Mouse (Mus musculus) liver, embryonic 11.5 days (tissue): ENCODE results near the gene Wwc1. TPM values are rescaled to one million over a fixed set of nuclear protein-coding genes. Genes with fewer than 3 reads are reported as not detected.

Experiments
- ATAC-seq: fragments of 200-750 bp; cut with Nextera tagmentation; replicated peaks from 2 replicates; pipeline ENCODE4 v1.8.0; 2017; ENCODE audit warnings: moderate number of reproducible peaks, mild to moderate bottlenecking, moderate TSS enrichment, moderate library complexity; ENCODE audit not compliant: low FRiP score
- DNase-seq: peaks from one replicate; pipeline ENCODE4 v3.0.0-alpha.2; 2017; ENCODE audit warnings: low spot score
- H3K27ac ChIP-seq: fragments of 300-500 bp; sonication (generic); 2 replicates; pipeline ENCODE4 v1.5.1; 2014; ENCODE audit warnings: mild to moderate bottlenecking, low read depth, low read length, control low read depth
- H3K27me3 ChIP-seq: fragments of 300-500 bp; sonication (generic); replicated peaks from 2 replicates; pipeline ENCODE4 v1.6.1; 2014; ENCODE audit warnings: low read length, mixed read lengths; ENCODE audit not compliant: control insufficient read depth, insufficient read depth
- H3K36me3 ChIP-seq: fragments of 300-500 bp; sonication (generic); 2 replicates; pipeline ENCODE4 v1.6.1; 2014; ENCODE audit warnings: mild to moderate bottlenecking, low read length, moderate library complexity, mixed read lengths; ENCODE audit not compliant: control insufficient read depth, insufficient read depth
- H3K4me1 ChIP-seq: fragments of 300-500 bp; sonication (generic); replicated peaks from 2 replicates; pipeline ENCODE4 v1.6.1; 2014; ENCODE audit warnings: low read length, mixed read lengths; ENCODE audit not compliant: control insufficient read depth, insufficient read depth
- H3K4me2 ChIP-seq: fragments of 300-500 bp; sonication (generic); 2 replicates; pipeline ENCODE4 v1.6.1; 2014; ENCODE audit warnings: mild to moderate bottlenecking, control low read depth, moderate library complexity
- H3K4me3 ChIP-seq: fragments of 300-500 bp; sonication (generic); 2 replicates; pipeline ENCODE4 v1.5.1; 2014; ENCODE audit warnings: low read depth, low read length, control low read depth
- H3K9ac ChIP-seq: fragments of 300-500 bp; sonication (generic); 2 replicates; pipeline ENCODE4 v1.6.1; 2014; ENCODE audit warnings: low read depth, low read length, control low read depth
- H3K9me3 ChIP-seq: fragments of 300-500 bp; sonication (generic); 2 replicates; pipeline ENCODE4 v1.6.1; 2016; ENCODE audit warnings: low read length, inconsistent platforms, mixed read lengths; ENCODE audit not compliant: control insufficient read depth
- WGBS: fragments of 180-500 bp; shearing (Covaris S2); extraction: QIAGEN DNeasy Blood & Tissue Kit; methylation state at CpG from one replicate; pipeline ENCODE4 v1.1.7; 2014; 5-methylcytosine and 5-hydroxymethylcytosine counted together
- polyA plus RNA-seq: library from polyadenylated mRNA; unstranded; fragments of >200 nt; fragmentation: Nextera tagmentation; extraction: Ambion mirVana; gene quantifications from 2 replicates; pipeline ENCODE4 v1.2.1, GENCODE M21; 2014

The Wwc1 gene
- polyA plus RNA-seq, 1 experiment from 2014 or later = 4.1 TPM

DNA sequence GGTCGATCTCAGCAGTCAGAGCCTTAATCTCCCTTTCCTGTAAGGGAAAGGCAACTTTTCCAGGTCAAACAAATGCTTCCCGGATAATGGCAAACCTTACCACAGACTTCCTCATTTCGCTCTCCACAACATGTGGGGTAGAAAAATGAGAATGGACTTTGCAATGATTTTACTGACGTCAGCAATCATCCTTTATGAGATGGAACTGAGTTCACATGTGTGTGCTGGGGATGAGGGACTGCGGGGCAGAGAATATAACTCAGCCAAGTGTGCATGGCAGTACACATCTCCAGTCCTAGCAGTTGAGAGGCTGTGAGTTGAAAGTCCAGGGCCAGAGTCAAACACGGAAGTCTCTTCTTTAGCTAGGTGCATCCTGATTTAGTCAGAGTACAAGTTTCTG, 147.1 kb downstream of the Wwc1 start:
- H3K9ac ChIP-seq = peak overlapping the region; percentile 90
- no peaks in the 10 kb centered on the region for H3K27me3 ChIP-seq
- peak overlapping the region; percentile 98 for H3K4me3 ChIP-seq
- H3K4me1 ChIP-seq = peaks cover 14% of the 10 kb centered on the region
- H3K36me3 ChIP-seq = peaks cover 21% of the 10 kb centered on the region; the same call in 1 of the 2 replicates
- DNase-seq = no peak
- no peak overlapping the region for H3K27ac ChIP-seq
- ATAC-seq = no peak
- peak overlapping the region; percentile 83 for H3K4me2 ChIP-seq
- H3K9me3 ChIP-seq = no peaks in the 10 kb centered on the region
- WGBS = 40% methylated on average over 6 of the region's 6 CpGs

DNA sequence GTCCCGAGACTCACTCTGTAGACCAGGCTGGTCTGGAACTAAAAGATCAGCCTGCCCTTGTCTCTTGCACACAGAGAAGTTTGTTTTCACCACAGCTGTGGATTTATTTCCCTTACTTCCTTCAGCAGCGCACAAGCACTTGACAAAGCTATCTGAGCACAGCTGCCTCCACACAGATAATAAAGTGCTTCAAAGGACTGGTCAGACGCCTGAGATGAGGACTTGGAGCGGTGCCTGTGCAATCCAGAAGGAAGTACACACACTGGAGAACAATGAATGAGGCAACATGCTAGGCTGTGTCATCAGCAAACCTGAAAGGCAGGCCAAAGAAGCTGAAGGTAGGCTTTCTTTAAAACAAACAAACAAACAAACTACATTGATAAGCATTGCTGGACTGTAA, 148.2 kb downstream of the Wwc1 start:
- H3K9ac ChIP-seq = no peak overlapping the region
- no peaks in the 10 kb centered on the region for H3K9me3 ChIP-seq
- 51% methylated on average over 4 of the region's 4 CpGs for WGBS
- H3K27me3 ChIP-seq = no peaks in the 10 kb centered on the region
- no peak overlapping the region for H3K27ac ChIP-seq
- peak overlapping the region; percentile 83; the same call in 1 of the 2 replicates for H3K4me2 ChIP-seq
- DNase-seq = no peak
- H3K4me1 ChIP-seq = peaks cover 14% of the 10 kb centered on the region
- no peak overlapping the region for H3K4me3 ChIP-seq
- no peak for ATAC-seq
- peaks cover 28% of the 10 kb centered on the region; the same call in 1 of the 2 replicates for H3K36me3 ChIP-seq

DNA sequence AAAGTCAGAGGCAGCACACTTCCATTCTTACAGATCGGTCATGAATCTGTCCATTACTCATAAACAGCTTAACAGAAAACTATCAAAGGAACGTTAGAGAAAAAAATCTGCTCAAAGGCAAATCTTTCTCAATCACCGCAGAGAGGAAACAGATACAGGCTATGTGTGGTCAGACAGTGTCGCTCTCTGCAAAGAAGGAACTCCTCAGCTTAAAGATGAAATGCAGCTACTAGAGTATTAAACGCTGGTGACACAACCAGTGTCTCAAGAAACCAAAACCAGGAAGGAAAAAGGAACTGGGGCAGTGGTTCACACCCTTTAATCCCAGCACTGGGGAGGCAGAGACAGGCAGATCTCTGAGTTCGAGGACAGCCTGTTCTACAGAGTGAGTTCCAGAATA, 152.6 kb downstream of the Wwc1 start:
- Histone ChIP-seq H3K4me2 (no peak overlapping the region), H3K4me3 (no peak overlapping the region), H3K27ac (no peak overlapping the region), H3K36me3 (peaks cover 53% of the 10 kb centered on the region; the same call in 1 of the 2 replicates), H3K9ac (no peak overlapping the region), H3K27me3 (no peaks in the 10 kb centered on the region), H3K9me3 (no peaks in the 10 kb centered on the region), H3K4me1 (peaks cover 4% of the 10 kb centered on the region)
- ATAC-seq = no peak
- WGBS = 86% methylated on average over 6 of the region's 6 CpGs
- DNase-seq = no peak

DNA sequence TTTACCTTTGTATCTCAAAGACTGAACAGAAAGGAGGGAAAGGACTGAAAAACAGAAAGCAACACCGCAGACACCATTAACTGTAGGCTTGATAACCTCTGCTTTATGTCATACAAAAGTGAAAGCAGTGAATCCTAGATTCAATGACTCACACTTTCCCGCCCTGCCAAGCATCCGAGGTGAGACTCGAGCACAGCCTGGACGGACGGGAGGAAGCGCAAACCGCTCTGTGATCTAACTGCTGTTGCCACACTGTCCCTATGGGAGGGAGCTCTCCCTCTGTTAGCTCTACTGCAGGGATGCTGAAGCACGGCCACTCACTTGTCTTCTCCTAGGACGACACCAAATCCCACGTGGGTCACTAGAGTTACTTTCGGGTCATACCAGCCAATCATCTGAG, 164.0 kb downstream of the Wwc1 start:
- Histone ChIP-seq H3K27ac (no peak overlapping the region), H3K27me3 (no peaks in the 10 kb centered on the region)
- WGBS = 91% methylated on average over 12 of the region's 12 CpGs

DNA sequence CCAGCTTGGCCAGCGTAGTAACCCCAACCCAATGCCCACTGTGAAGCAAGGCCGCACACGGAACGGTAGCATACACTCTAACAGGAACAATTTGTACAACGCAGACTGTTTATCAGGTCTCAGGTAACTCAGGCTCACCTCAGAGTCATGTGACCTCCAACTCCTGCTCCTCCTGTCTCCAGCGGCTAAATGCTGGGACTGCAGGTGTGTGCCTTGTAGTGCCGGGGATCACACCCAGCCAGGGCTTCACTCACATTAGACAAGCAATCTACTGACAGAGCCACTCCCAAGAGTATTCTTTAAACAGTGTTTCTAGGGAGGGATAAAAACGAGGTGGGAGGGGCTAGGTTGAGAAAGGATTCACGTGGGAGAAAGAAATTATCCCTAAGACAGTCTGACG, 168.9 kb downstream of the Wwc1 start:
- Histone ChIP-seq H3K27me3 (no peaks in the 10 kb centered on the region), H3K9me3 (no peaks in the 10 kb centered on the region), H3K36me3 (peaks cover 52% of the 10 kb centered on the region), H3K4me2 (no peak overlapping the region), H3K27ac (no peak overlapping the region), H3K4me1 (no peaks in the 10 kb centered on the region), H3K9ac (no peak overlapping the region), H3K4me3 (no peak overlapping the region)
- ATAC-seq = no peak
- DNase-seq = no peak
- WGBS = 86% methylated on average over 10 of the region's 10 CpGs

More for the DNA sequence above, 164.0 kb downstream of the Wwc1 start:
- no peaks in the 10 kb centered on the region for H3K4me1 ChIP-seq
- DNase-seq = no peak
- no peak overlapping the region for H3K4me2 ChIP-seq
- H3K9ac ChIP-seq = no peak overlapping the region
- no peak for ATAC-seq
- peaks cover 64% of the 10 kb centered on the region for H3K36me3 ChIP-seq
- no peaks in the 10 kb centered on the region for H3K9me3 ChIP-seq
- no peak overlapping the region for H3K4me3 ChIP-seq

DNA sequence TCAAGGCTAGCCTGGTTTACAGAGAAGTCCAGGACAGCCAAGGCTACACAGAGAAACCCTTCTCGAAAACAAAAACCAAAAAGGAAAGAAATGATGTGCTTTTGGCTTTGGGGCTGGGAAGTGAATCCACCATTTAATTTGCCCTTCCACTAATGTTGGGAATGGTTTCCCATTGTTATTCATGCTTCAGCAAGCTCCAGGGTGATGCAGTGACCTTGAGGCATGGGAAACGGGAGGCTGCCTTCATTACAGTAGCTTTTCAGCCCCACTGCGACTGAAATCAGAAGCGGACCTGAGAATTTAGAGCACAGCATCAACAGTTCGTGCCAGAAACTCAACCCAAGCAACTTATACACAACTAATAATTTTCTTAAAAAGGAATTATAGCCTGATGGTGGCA, 179.0 kb downstream of the Wwc1 start:
- no peaks in the 10 kb centered on the region for H3K9me3 ChIP-seq
- WGBS = 67% methylated on average over 5 of the region's 5 CpGs
- H3K36me3 ChIP-seq = no peaks in the 10 kb centered on the region
- ATAC-seq = no peak
- H3K4me2 ChIP-seq = no peak overlapping the region
- no peak for DNase-seq
- no peak overlapping the region for H3K4me3 ChIP-seq
- H3K4me1 ChIP-seq = peaks cover 7% of the 10 kb centered on the region; the same call in 1 of the 2 replicates
- H3K27me3 ChIP-seq = peaks cover 38% of the 10 kb centered on the region
- no peak overlapping the region for H3K27ac ChIP-seq
- H3K9ac ChIP-seq = no peak overlapping the region

DNA sequence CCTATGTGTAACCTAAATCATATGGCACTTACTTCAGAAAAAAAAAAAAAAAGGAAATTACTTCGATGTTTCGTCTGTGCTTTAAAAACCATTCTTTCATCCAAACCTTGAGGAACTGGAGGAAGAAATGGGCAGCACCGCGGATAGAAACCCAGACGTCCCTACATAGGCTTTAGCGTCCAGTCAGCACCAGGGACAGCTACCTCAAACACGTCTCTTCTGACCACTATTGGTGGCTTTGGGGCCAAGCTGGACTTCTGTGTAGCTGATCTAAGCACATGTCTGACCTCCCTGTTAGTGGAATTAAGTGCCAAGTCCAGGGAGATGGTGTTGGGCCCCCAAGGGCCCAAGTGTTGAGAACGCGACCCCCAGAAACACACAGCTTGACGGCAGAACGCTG, 181.5 kb downstream of the Wwc1 start, which contains the start of gene Fbll1:
TSS of gene Fbll1 (minus strand) at position 11 of the 400 bp plus-strand sequence.
- no peaks in the 10 kb centered on the region for H3K36me3 ChIP-seq
- ATAC-seq (no peak), DNase-seq (peak; percentile 57)
- H3K9me3 ChIP-seq = no peaks in the 10 kb centered on the region
- no peak within 1 kb of the TSS for H3K27ac ChIP-seq
- H3K4me1 ChIP-seq = peaks cover 7% of the 10 kb centered on the region; the same call in 1 of the 2 replicates
- WGBS = 15% methylated on average over 11 of the region's 11 CpGs
- H3K4me3 ChIP-seq = peak within 1 kb of the TSS; percentile 40
- peak within 1 kb of the TSS; percentile 59 for H3K4me2 ChIP-seq
- H3K9ac ChIP-seq = no peak within 1 kb of the TSS
- H3K27me3 ChIP-seq = peaks cover 57% of the 10 kb centered on the region

DNA sequence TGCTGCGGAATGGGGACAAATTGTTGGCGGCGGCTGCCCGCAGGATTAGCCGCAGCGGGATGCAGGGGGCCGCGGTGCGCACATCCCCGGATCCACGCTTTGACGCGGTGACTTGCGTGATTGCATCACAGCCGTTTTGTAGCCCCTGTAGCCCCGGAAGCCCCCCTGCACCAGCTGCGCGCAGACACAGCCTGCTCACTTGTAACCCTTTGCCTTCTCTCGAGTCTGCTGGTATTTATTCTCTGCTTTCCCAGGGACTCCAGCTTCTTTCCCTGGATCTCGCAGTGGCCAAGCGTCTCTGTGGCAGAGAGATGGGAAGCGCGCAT, 181.9 kb downstream of the Wwc1 start:
- Histone ChIP-seq H3K36me3 (no peaks in the 10 kb centered on the region), H3K27me3 (peaks cover 57% of the 10 kb centered on the region), H3K27ac (no peak overlapping the region), H3K9ac (no peak overlapping the region), H3K4me1 (peaks cover 7% of the 10 kb centered on the region; the same call in 1 of the 2 replicates), H3K4me2 (peak overlapping the region; percentile 59), H3K4me3 (peak overlapping the region; percentile 40), H3K9me3 (no peaks in the 10 kb centered on the region)
- no peak for ATAC-seq
- 5% methylated on average over 23 of the region's 23 CpGs for WGBS
- no peak for DNase-seq

DNA sequence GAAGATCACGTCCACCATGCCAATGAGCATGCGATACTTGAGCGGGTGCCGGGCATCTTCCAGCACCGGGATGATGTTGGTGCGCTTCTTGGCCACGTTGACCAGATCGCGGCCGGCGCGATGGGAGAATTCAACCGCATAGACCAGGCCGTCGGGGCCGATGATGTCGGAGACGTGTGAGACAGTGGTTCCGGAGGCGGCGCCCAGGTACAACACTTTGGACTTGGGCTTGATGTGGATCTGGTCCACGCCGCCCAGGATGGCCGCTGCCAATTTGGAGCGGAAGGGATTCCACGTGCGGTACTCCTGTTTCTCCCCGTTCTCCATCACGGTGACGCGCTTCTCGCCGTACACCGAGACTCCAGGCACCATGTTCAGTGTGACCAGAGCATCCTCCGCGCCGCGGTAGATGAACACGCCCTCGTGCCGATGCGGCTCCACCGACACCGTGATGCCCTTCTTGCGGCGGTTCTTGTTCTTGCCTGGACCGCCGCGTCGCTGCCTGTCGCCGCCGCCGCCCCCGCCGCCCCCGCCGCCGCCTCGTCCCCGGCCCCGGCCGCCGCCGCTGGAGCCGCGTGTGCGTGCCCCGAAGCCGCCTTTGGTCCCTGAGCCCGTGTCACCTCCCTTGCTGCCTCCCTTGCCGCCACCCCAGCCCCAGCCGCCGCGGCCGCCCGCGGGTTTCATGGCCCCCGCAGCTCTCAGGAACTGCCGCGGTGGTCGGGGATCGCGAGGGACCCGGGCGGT, 182.4 kb downstream of the Wwc1 start:
- H3K4me2 ChIP-seq = peak overlapping the region; percentile 59
- peaks cover 57% of the 10 kb centered on the region for H3K27me3 ChIP-seq
- WGBS = 6% methylated on average over 84 of the region's 86 CpGs

More for the DNA sequence above, 182.4 kb downstream of the Wwc1 start:
- no peak overlapping the region for H3K27ac ChIP-seq
- ATAC-seq = no peak
- H3K9me3 ChIP-seq = no peaks in the 10 kb centered on the region
- no peak for DNase-seq
- H3K4me3 ChIP-seq = peak overlapping the region; percentile 40
- no peak overlapping the region for H3K9ac ChIP-seq
- H3K4me1 ChIP-seq = peaks cover 7% of the 10 kb centered on the region; the same call in 1 of the 2 replicates
- H3K36me3 ChIP-seq = no peaks in the 10 kb centered on the region
